Mouse (Mus musculus): Measurements from ENCODE around the gene Nedd9.

DNA sequence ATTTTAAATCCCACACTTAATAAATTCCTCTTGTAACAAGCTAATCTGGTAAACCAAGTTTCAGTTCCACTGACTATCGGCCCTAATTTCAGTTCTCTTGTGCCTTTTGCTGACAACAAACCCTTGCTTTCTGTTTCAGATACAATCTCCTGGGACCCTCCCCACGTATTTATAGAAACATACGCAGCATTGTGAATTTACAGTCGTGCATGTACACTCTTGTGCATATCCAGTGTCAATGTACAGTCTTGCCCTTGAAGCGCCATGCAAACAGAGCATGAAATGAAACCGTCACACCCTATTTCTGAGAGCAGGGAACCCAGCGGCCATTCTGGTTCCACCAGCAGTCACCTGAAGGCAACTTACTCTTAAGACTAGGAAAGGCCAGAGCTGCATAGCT lies 4.4 kb upstream of the Nedd9 start:
- TF ChIP-seq CTCF (IDR thresholded peaks at IDR 0.05; ENCODE audit: low read depth) = no peak
- TF ChIP-seq EP300 (IDR thresholded peaks at IDR 0.05; ENCODE audit: low read depth) = no peak

Data from heart, postnatal 0 days (tissue).